Mouse (Mus musculus): Measurements from ENCODE around the gene Wnt8b. TPM values are rescaled to one million over a fixed set of nuclear protein-coding genes. Genes with fewer than 3 reads are reported as not detected.
"Not testable (repeated sequence)": the region's sequence is repeated elsewhere in the genome, so short reads cannot be mapped to it uniquely, and the experiment has no call there.

Gene Wnt8b
- polyA plus RNA-seq, 1 experiment from 2014 or later, result not detected

DNA sequence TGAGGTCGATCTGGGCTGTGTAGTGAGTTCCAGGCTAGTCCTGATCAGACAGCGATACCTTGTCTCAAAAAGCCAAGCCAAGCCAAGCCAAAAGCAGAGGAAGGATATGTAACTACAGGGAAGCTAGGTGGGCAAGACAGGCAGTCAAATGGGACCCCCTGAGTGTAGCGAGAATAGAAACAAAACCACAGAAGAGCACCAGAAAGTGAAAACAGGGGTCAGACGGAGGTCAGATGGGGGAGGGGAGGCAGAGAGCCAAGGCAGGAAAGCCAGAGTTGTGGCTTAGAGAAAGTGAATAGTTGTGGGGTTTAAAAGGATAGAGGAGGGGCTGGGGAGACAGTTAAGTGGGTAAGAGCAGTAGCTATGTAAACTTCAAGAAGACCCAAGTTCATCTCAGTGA is 31.8 kb upstream of the Wnt8b start:
- no peak overlapping the region for H3K9ac ChIP-seq (ENCODE audit: low read length)
- H3K4me3 ChIP-seq (ENCODE audit: control insufficient read depth in 1 of 2, insufficient read depth in 1 of 2, low read depth in 1 of 2, low read length in 2 of 2), result no peak overlapping the region
- no peak overlapping the region for H3K27ac ChIP-seq (replicated peaks in 1 of 2; ENCODE audit: control insufficient read depth in 1 of 2, insufficient read depth in 1 of 2, low read depth in 2 of 2, low read length in 2 of 2)
- no peaks in the 10 kb centered on the region for H3K9me3 ChIP-seq (ENCODE audit: control insufficient read depth, low read length)
- H3K4me2 ChIP-seq (ENCODE audit: low read length), result no peak overlapping the region
- H3K36me3 ChIP-seq (ENCODE audit: control insufficient read depth, insufficient read depth, low read length), result no peaks in the 10 kb centered on the region
- no peaks in the 10 kb centered on the region for H3K4me1 ChIP-seq (ENCODE audit: control insufficient read depth in 2 of 2, insufficient read depth in 2 of 2, low read length in 2 of 2)
- WGBS, result 56% methylated on average over 4 of the region's 4 CpGs
- H3K27me3 ChIP-seq (ENCODE audit: control insufficient read depth, insufficient read depth, low read length), result no peaks in the 10 kb centered on the region
- no peak for ATAC-seq (ENCODE audit: insufficient number of reproducible peaks, insufficient read depth, low FRiP score, low read depth)

DNA sequence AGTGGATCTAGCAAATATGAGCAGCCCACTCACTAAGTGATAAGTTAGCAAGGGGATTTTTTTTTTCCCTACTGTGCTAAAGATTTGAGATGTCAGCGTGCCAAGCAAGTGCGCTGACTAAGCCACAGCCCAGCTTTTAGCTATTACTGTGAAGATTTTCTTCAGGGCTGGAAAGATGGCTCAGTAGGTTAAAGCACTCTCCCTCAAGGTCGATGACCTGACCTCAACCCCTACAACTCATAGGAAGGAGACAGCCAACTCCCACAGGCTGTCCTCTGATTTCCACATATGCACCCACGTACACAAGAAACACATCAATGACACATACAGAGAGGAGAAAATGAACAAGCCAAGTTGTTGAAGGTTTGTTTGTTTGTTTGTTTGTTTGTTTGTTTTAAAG is 31.1 kb upstream of the Wnt8b start:
- no peak overlapping the region for H3K27ac ChIP-seq (replicated peaks in 1 of 2; ENCODE audit: control insufficient read depth in 1 of 2, insufficient read depth in 1 of 2, low read depth in 2 of 2, low read length in 2 of 2)
- no peak for ATAC-seq (ENCODE audit: insufficient number of reproducible peaks, insufficient read depth, low FRiP score, low read depth)
- WGBS, result 83% methylated on average over 4 of the region's 4 CpGs

DNA sequence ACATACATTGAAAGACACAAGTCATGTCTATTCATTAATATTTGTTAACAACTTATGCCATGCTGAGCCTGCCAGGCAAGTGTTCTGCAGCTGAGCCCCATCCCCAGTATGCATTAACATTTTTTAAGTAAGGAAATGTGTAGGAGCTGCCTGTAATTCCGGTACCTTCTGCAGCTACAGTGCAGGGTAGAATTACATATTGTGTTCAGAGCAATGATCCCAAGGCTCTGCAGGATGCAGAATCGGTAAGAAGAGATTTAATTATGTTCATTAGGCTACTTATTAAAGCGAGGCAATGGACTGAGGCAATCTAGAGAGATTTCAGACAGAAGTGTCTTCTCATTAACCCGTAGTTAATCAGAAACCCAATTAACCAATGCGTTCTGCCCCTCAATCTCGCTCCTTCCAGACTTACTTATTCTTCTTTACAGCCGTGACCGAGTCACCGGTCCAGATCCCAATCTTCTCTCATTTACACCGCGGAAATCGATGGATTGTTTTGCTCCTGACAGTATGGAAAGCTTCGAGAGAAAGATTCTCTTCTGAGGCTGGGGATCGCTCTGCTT is 27.2 kb upstream of the Wnt8b start:
- ATAC-seq (ENCODE audit: insufficient number of reproducible peaks, insufficient read depth, low FRiP score, low read depth); H3K9ac ChIP-seq (ENCODE audit: low read length); H3K36me3 ChIP-seq (ENCODE audit: control insufficient read depth, insufficient read depth, low read length); H3K4me1 ChIP-seq (ENCODE audit: control insufficient read depth in 2 of 2, insufficient read depth in 2 of 2, low read length in 2 of 2); H3K27me3 ChIP-seq (ENCODE audit: control insufficient read depth, insufficient read depth, low read length); H3K4me3 ChIP-seq (ENCODE audit: control insufficient read depth in 1 of 2, insufficient read depth in 1 of 2, low read depth in 1 of 2, low read length in 2 of 2); H3K27ac ChIP-seq (replicated peaks in 1 of 2; ENCODE audit: control insufficient read depth in 1 of 2, insufficient read depth in 1 of 2, low read depth in 2 of 2, low read length in 2 of 2); H3K4me2 ChIP-seq (ENCODE audit: low read length): not testable (repeated sequence)
- 79% methylated on average over 14 of the region's 14 CpGs for WGBS
- peaks cover 13% of the 10 kb centered on the region for H3K9me3 ChIP-seq (ENCODE audit: control insufficient read depth, low read length)

More for the DNA sequence above, 31.1 kb upstream of the Wnt8b start:
- H3K4me1 ChIP-seq (ENCODE audit: control insufficient read depth in 2 of 2, insufficient read depth in 2 of 2, low read length in 2 of 2), result no peaks in the 10 kb centered on the region
- no peak overlapping the region for H3K4me2 ChIP-seq (ENCODE audit: low read length)
- H3K9ac ChIP-seq (ENCODE audit: low read length), result no peak overlapping the region
- no peaks in the 10 kb centered on the region for H3K27me3 ChIP-seq (ENCODE audit: control insufficient read depth, insufficient read depth, low read length)
- no peaks in the 10 kb centered on the region for H3K36me3 ChIP-seq (ENCODE audit: control insufficient read depth, insufficient read depth, low read length)
- H3K9me3 ChIP-seq (ENCODE audit: control insufficient read depth, low read length), result no peaks in the 10 kb centered on the region
- H3K4me3 ChIP-seq (ENCODE audit: control insufficient read depth in 1 of 2, insufficient read depth in 1 of 2, low read depth in 1 of 2, low read length in 2 of 2), result no peak overlapping the region

DNA sequence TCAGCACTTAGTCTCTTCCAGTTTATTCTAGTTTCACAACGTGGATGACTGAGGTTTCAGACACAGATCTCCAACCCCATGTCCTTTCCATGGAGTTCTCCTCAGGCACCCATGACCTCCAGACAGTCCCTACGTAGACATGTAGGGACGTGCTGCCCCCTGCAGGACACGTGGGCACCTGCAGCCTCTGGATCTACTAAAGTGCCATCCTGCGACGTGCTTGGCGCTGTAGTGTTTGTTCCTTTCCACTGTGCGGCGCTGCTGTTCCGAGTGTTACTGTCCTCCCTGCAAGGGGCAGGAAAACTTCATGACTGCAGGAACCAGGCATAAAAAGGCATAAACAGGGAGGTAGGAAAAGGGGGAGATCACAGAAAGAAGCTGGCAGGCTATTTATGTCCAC is 19.1 kb upstream of the Wnt8b start:
- no peak overlapping the region for H3K9ac ChIP-seq (ENCODE audit: low read length)
- H3K27ac ChIP-seq (replicated peaks in 1 of 2; ENCODE audit: control insufficient read depth in 1 of 2, insufficient read depth in 1 of 2, low read depth in 2 of 2, low read length in 2 of 2), result no peak overlapping the region
- no peaks in the 10 kb centered on the region for H3K36me3 ChIP-seq (ENCODE audit: control insufficient read depth, insufficient read depth, low read length)
- no peak for ATAC-seq (ENCODE audit: insufficient number of reproducible peaks, insufficient read depth, low FRiP score, low read depth)
- 3% methylated on average over 10 of the region's 10 CpGs for WGBS
- no peaks in the 10 kb centered on the region for H3K27me3 ChIP-seq (ENCODE audit: control insufficient read depth, insufficient read depth, low read length)
- H3K4me3 ChIP-seq (ENCODE audit: control insufficient read depth in 1 of 2, insufficient read depth in 1 of 2, low read depth in 1 of 2, low read length in 2 of 2), result no peak overlapping the region
- H3K9me3 ChIP-seq (ENCODE audit: control insufficient read depth, low read length), result no peaks in the 10 kb centered on the region
- no peak overlapping the region for H3K4me2 ChIP-seq (ENCODE audit: low read length)
- no peaks in the 10 kb centered on the region for H3K4me1 ChIP-seq (ENCODE audit: control insufficient read depth in 2 of 2, insufficient read depth in 2 of 2, low read length in 2 of 2)

DNA sequence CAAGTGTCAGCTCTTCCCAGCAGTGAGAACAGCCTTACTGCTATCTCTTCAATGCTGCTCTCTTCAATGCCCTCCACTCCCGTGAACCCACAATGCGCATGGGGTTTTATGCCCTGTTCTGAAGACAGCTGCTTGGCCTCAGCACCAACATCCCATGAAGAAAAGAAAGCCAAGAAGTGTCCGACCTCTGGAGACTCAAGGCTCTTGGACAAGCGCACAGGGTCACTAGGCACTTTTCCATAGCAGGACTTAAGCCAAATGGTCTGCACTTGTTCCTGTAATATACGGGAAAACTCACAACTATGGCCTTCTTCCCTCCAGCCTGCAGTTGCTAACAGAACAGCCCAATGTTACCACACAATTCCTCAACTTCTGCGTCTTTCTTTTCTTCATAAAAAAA is 18.0 kb upstream of the Wnt8b start:
- H3K4me3 ChIP-seq (ENCODE audit: control insufficient read depth in 1 of 2, insufficient read depth in 1 of 2, low read depth in 1 of 2, low read length in 2 of 2), result no peak overlapping the region
- H3K9me3 ChIP-seq (ENCODE audit: control insufficient read depth, low read length), result no peaks in the 10 kb centered on the region
- WGBS, result 82% methylated on average over 6 of the region's 6 CpGs
- no peaks in the 10 kb centered on the region for H3K27me3 ChIP-seq (ENCODE audit: control insufficient read depth, insufficient read depth, low read length)
- no peaks in the 10 kb centered on the region for H3K4me1 ChIP-seq (ENCODE audit: control insufficient read depth in 2 of 2, insufficient read depth in 2 of 2, low read length in 2 of 2)
- no peak for ATAC-seq (ENCODE audit: insufficient number of reproducible peaks, insufficient read depth, low FRiP score, low read depth)
- H3K9ac ChIP-seq (ENCODE audit: low read length), result no peak overlapping the region
- H3K27ac ChIP-seq (replicated peaks in 1 of 2; ENCODE audit: control insufficient read depth in 1 of 2, insufficient read depth in 1 of 2, low read depth in 2 of 2, low read length in 2 of 2), result no peak overlapping the region
- H3K36me3 ChIP-seq (ENCODE audit: control insufficient read depth, insufficient read depth, low read length), result no peaks in the 10 kb centered on the region
- no peak overlapping the region for H3K4me2 ChIP-seq (ENCODE audit: low read length)

DNA sequence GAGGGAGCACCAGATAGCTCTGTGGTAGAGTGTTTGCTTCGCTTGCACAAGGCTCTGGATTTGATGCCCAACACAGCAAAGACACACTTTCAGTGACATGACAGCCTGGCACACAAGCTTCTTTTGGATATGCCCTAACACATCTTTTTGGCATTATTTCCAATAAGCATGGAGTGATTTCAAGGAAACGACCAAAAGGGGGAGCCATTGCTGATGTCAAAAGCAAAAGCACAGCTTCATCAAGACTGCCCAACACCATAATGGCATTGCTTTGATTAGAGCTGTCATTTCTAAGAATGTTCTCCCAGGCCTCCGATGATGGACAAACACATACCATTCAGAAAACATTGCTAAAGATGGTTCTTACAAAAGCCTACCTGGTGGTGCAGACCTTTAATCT is 16.7 kb upstream of the Wnt8b start:
- Histone ChIP-seq H3K9ac (ENCODE audit: low read length) (no peak overlapping the region), H3K4me2 (ENCODE audit: low read length) (no peak overlapping the region), H3K27me3 (ENCODE audit: control insufficient read depth, insufficient read depth, low read length) (no peaks in the 10 kb centered on the region), H3K36me3 (ENCODE audit: control insufficient read depth, insufficient read depth, low read length) (no peaks in the 10 kb centered on the region), H3K27ac (replicated peaks in 1 of 2; ENCODE audit: control insufficient read depth in 1 of 2, insufficient read depth in 1 of 2, low read depth in 2 of 2, low read length in 2 of 2) (no peak overlapping the region), H3K4me1 (ENCODE audit: control insufficient read depth in 2 of 2, insufficient read depth in 2 of 2, low read length in 2 of 2) (no peaks in the 10 kb centered on the region), H3K4me3 (ENCODE audit: control insufficient read depth in 1 of 2, insufficient read depth in 1 of 2, low read depth in 1 of 2, low read length in 2 of 2) (no peak overlapping the region), H3K9me3 (ENCODE audit: control insufficient read depth, low read length) (no peaks in the 10 kb centered on the region)
- WGBS, result 54% methylated on average over 3 of the region's 3 CpGs
- ATAC-seq (ENCODE audit: insufficient number of reproducible peaks, insufficient read depth, low FRiP score, low read depth), result no peak

DNA sequence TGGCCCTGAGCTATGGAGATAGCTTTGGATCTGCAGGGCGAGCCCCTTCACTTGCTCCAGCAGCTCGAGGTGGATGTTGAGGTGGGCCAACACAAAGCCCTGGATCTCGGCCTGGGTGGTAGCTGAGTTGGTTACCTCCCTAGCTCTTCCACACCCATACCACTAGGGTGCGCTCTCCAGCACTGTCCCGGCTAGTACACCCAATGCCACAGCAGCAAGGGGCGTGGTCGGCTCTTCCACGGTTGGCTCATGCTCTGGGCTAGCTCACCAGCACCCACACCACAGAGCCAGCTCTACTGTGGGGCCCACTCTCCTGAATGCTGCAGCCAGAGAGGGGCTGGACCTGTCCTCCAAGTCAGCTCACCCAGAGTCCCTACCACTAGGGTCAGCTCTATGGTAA is 6.0 kb upstream of the Wnt8b start:
- H3K36me3 ChIP-seq (ENCODE audit: control insufficient read depth, insufficient read depth, low read length), result no peaks in the 10 kb centered on the region
- H3K4me2 ChIP-seq (ENCODE audit: low read length), result no peak overlapping the region
- 14% methylated on average over 8 of the region's 8 CpGs for WGBS
- ATAC-seq (ENCODE audit: insufficient number of reproducible peaks, insufficient read depth, low FRiP score, low read depth), result no peak
- H3K9ac ChIP-seq (ENCODE audit: low read length), result no peak overlapping the region
- peaks cover 6% of the 10 kb centered on the region for H3K27me3 ChIP-seq (ENCODE audit: control insufficient read depth, insufficient read depth, low read length)
- H3K4me1 ChIP-seq (ENCODE audit: control insufficient read depth in 2 of 2, insufficient read depth in 2 of 2, low read length in 2 of 2), result no peaks in the 10 kb centered on the region
- no peak overlapping the region for H3K4me3 ChIP-seq (ENCODE audit: control insufficient read depth in 1 of 2, insufficient read depth in 1 of 2, low read depth in 1 of 2, low read length in 2 of 2)
- H3K9me3 ChIP-seq (ENCODE audit: control insufficient read depth, low read length), result no peaks in the 10 kb centered on the region
- no peak overlapping the region for H3K27ac ChIP-seq (replicated peaks in 1 of 2; ENCODE audit: control insufficient read depth in 1 of 2, insufficient read depth in 1 of 2, low read depth in 2 of 2, low read length in 2 of 2)

DNA sequence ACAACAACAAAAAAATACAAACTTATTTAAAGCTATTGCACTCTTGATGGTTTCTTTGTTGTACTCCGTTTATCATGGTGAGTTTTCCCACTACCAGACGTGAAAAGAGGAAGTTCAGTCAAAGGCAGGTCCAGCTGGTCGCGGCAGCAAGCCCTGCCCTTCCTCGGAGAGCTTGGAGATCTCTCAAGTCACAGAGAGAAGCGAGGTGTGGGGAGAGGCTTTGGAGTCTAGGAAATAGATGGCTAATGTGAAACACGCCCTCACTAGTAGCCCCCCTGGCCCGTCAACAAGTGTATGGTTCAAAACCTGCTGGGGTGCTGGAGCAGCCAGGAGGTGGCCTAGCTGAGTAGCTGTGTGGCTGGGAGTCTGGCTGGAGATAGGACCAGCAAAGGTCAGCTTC is 3.2 kb downstream of the Wnt8b start:
- Histone ChIP-seq H3K9me3 (ENCODE audit: control insufficient read depth, low read length) (no peaks in the 10 kb centered on the region), H3K4me1 (ENCODE audit: control insufficient read depth in 2 of 2, insufficient read depth in 2 of 2, low read length in 2 of 2) (no peaks in the 10 kb centered on the region), H3K4me3 (ENCODE audit: control insufficient read depth in 1 of 2, insufficient read depth in 1 of 2, low read depth in 1 of 2, low read length in 2 of 2) (no peak overlapping the region), H3K27ac (replicated peaks in 1 of 2; ENCODE audit: control insufficient read depth in 1 of 2, insufficient read depth in 1 of 2, low read depth in 2 of 2, low read length in 2 of 2) (no peak overlapping the region), H3K9ac (ENCODE audit: low read length) (no peak overlapping the region), H3K4me2 (ENCODE audit: low read length) (no peak overlapping the region), H3K36me3 (ENCODE audit: control insufficient read depth, insufficient read depth, low read length) (no peaks in the 10 kb centered on the region), H3K27me3 (ENCODE audit: control insufficient read depth, insufficient read depth, low read length) (peaks cover 24% of the 10 kb centered on the region)
- no peak for ATAC-seq (ENCODE audit: insufficient number of reproducible peaks, insufficient read depth, low FRiP score, low read depth)
- 48% methylated on average over 8 of the region's 8 CpGs for WGBS

All from heart, embryonic 14.5 days (tissue).